Mouse (Mus musculus) urinary bladder, postnatal 4 days (tissue): Measurements from ENCODE around the gene Traf7.

Experiments used
- DNase-seq, 2 experiments: peaks; one replicate each; pipeline ENCODE4 v3.0.0; 2021 to 2022; ENCODE audit warnings: low spot score in 2 of 2

The Traf7 gene

DNA sequence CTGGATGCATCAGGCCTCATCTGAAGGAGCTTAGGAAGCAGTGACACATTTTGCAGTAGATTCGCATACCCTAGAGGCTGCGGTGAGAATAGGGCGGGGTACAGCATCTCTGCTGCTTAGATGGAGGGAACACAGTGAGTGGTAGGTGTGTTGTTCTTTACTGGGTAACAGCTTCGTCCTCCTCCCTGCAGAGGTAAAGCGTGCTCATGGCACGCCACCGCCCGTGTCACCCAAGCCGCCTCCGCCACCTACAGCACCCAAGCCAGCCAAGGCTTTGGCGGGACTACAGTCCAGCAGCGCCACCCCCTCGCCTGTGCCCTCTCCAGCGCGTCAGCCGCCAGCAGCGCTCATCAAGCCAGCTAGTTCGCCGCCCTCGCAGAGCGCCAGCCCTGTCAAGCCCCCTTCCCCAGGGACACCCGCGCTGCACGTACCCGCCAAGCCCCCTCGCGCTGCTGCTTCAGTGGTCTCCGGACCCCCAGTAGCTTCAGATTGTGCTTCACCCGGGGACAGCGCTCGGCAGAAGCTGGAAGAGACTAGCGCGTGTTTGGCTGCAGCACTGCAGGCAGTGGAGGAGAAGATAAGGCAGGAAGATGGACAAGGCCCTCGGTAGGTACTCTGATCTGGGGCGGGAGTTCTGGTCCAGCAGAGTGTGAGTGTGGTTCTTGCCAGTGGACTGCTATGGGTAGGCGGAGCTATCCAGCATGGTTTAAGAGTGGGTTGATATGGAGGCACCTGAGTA is 21.2 kb downstream of the Traf7 start:
- DNase-seq = no peak

DNA sequence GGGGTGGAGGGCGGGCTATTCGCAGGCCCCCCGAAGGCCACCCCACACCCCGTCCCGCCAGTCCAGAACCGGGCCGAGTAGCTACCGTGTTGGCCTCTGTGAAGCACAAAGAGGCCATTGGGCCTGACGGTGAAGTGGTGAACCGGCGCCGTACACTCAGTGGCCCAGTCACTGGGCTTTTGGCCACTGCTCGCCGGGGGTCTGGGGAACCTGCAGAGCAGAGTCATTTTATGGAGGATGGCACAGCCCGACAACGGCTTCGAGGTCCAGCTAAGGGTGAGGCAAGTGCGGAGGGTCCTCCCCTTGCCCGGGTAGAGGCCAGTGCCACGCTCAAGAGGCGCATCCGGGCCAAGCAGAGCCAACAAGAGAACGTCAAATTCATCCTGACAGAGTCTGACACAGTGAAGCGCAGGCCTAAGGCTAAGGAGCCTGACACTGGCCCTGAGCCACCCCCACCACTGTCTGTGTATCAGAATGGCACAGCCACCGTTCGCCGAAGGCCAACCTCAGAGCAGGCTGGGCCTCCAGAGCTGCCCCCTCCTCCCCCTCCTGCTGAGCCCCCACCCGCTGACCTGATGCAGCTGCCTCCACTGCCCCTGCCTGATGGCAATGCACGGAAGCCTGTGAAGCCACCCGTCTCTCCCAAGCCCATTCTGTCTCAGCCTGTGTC is 22.3 kb downstream of the Traf7 start:
- no peak for DNase-seq

- no peak for DNase-seq
Measured at GRCm38 (mm10) chr17:24504085-24504484, 23.7 kb downstream of the Traf7 start.

DNA sequence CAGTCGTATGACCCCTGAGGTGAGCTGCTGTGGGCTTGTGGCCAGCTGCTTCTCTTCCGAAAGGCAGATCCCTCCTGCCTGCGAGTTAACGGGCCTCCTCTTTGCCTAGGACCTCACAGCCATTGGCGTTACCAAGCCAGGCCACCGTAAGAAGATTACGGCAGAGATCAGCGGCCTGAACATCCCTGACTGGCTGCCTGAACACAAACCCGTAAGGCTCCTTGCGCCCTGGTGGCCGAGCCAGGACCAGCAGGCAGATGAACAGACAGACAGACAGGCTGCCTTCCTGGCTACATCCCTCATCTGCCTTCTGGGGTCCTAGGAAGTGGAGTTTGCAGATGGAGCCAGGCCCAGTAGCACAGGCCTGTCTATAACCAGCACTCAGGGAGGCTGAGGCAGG is 25.5 kb downstream of the Traf7 start:
- no peak for DNase-seq

DNA sequence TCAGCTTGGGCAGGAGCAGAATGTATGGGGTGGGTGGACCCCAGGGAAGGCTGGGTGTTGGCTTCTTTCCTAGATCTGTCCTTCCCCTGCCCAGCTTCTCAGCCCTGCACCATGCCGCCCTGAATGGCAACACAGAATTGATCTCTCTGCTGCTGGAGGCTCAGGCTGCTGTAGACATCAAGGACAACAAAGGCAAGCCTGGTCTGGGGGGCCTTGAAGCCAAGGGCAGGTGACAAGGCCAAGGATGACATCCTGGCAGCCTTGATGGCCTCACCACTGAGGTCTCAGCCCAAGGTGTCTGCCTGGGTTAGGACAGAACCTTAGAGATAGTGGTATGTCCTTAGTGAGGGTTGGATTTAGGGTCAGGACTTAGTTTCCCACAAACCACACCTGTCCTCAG is 31.7 kb downstream of the Traf7 start:
- no peak for DNase-seq

GRCm38 (mm10) chr17:24495443-24495842 is 32.3 kb downstream of the Traf7 start:
- DNase-seq = no peak

DNA sequence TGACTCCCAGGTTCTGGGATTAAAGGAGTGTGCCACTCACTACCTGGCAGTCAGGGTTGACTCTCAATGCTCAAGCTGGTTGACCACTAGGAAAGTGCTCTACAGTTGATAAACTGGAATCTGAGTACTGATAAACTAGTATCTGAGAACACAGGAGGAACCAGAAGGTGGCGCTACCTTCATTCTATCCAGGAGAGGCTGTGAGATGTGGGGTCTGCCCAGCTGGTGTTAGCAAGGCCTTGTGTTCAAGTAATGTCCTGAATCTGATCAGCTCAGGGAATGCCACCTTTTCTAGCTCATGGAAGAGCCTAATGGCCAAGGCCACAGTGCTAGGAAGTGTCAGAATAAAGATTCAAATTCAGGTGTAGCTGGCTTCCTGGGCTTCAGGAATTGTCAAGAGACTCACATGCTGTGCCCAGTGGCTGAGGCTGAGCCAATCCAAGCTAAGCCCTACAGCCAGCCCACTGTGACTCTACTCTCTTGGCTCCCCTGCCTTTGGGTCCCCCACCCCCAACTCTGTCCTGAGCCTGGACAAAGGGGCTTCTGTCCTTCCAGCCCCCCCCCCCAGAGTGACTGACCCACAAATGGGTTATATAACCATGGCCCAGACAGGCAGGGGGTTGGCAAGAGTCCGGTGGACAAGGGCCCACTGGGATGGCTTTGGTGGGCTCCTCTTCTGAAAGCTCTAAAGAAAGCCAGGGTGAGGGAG is 33.0 kb downstream of the Traf7 start:
- DNase-seq = no peak

DNA sequence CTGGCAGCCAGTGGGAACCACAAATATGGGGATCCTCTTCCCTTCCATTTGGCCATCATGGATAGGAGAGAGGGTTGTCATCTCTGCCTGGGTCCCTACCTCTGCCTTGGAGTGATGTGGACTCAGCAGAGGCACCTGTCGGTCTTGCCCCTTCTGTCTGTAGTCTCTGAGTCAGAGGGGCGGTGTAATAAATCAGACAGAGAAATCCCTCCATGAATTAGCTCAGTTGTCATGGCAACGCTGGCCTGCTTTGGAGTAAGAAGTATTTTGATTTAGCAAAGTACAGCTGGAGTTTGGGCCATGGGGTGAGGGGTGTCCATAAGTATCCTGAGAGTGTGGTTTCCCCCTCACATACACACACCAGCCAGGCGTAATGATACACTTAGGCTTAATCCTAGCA is 37.3 kb downstream of the Traf7 start:
- no peak for DNase-seq

GRCm38 (mm10) chr17:24489265-24490030 is 38.3 kb downstream of the Traf7 start:
- no peak for DNase-seq

DNA sequence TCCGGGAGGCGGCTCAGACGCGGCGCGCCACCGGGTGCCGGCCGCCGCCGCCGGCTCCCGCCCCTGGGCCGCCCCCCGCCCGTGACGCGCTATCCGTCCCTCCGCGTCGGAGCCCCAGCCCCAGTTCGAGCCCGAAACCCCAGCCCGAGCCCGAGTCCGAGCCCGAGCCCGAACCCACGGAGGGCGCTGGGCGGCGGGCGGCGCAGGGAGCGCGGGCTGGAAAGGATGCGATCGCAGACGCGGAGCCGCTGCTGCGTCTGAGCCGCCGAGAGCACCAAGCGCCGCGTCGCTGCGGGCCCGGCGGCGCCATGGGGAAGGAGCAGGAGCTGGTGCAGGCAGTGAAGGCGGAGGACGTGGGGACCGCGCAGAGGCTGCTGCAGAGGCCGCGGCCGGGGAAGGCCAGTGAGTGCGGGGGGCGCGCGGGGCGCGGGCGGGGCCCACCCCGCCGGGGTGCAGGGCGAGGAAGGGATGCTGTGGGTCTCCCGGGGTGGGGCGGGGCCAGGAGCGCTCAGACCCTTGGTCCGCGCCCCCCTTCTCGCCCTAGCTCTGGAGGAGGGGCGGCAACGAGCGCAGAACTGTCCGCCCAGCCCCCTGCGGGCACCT is 39.0 kb downstream of the Traf7 start:
- DNase-seq = no peak

DNA sequence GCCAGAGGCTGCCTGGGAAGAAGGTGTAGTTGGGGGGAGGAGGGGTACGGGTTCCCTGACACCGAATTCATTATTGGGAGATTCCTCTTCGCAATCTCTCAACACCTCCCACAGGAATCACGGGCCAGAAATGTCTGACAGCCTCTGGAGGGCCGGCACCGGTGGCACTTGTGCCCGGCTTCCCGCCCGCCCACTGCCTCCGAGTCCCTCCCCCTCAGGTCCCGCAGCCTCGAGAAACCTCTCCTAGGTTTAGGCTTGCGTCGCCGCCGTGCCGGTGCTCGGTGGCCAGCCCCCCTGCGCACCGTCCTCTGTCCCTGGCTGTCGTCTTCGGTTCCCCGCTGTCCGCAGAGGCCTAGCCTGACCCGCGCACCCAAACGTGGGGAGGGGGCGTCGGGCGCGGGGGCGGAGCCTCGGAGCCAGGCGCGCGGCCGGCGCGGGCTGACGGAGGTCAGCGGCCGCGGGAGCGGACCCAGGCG is 39.5 kb downstream of the Traf7 start, which contains the start of gene Caskin1:
TSS of gene Caskin1 (plus strand) at position 416 of the 476 bp plus-strand sequence.
- DNase-seq = no peak

DNA sequence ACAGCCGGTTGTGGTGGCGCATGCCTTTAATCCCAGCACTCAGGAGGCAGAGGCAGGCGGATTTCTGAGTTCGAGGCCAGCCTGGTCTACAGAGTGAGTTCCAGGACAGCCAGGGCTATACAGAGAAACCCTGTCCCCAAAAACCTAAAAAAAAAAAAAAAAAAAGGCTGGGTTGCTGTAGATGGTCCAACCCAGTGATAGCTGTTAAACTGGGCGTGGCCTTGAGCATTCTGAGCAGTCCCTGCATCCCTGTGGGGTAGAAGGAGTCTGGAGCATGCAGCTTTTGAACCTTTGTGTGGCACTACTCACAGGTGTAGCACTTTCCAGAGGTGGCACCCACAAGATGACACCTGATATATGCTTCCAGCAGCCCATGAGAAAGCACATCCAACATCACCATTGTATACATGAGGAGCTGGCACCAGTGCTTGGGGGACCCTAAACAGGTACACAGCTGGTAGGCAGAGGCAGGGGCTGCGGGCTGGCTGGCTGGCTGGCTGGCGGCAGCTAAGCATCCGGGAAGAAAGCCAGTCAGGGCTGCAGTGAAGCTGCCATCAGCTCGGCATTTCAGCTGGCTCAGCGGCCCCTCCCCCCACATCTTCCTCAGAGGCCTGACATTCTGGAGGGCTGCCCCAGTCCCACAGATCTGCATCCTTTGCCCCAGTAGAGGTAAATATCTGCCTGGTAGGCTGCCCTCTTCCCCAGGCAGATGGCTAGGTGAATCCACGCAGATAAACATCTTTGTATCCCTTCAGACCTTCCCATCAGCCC is 42.5 kb downstream of the Traf7 start:
- no peak for DNase-seq

DNA sequence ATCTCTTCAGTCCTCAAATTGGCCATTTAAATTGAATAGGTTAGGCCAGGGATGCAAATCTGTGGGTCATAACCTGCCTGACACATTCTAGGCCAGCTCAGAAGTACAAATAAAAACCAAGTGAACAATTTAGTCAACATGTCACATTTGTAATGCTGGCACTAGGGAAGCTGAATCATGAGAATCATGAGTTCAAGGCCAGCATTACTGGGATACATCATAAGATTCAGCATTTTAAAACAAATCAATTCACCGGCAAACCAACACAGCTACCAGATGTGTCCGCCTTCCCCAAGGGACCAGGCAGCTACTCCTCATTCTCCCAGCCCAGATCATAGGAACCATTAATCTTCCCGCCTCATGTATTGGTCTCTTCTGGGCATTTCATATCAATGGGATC is 44.2 kb downstream of the Traf7 start:
- no peak for DNase-seq

DNA sequence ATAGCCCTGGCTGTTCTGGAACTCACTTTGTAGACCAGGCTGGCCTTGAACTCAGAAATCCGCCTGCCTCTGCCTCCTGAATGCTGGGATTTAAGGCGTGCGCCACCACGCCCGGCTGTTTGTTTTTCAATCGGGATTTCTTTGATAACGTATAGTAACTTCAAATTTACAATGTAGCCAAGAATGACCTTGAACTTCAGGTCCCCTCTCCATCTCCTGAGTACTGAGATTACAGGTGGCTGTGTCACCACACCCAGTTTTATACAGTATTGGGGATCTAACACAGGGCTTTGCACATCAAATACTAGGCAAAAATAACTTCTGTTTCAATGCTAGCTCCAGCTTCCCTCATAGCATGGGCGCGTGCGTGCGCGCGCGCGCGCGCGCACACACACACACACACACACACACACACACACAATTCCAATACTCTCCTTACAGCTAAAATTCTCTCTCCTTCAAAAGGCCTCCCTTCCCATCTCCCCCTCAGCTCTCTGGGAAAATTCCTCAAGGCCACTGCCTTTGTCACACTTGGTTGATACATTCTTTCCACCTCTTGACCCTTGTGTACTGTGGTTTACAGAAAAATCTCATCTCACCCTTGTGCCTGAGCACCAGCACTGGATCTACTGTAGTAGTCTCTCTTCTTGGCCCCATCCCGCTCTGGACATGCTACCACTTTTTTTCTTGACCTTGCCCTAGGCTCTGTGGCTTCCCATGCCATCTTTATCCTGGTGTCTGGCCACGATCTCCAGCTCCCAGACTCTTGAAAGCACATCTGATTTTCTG is 46.5 kb downstream of the Traf7 start:
- DNase-seq = no peak

DNA sequence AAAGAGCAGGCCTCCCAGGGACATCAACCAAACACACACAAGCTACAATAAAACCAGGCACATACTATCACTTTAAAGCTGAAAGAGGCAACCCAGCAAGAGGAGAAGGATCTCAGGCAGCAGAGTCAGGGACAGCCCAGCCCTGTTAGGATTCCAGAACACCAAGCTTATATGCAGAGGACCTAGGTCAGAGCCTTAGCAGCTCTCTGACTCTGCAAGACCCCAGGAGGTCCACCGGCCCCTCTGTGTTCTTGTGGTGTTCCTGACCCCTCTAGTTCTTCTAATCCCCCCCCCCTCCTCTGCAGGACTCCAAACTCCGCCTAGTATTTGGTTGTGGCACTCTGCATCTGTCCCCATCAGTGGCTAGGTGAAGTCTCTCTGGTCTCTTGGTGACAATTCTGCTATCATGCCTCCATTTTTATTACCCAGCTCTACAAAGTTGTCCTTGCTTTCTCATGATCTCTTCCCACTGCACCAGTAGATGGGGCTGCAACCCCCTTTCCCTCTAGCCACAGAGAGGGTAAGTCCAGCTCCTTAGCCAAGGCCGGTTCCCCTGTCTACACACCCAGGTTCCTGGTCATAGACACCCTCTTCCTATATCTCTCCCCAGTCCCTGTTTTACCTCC is 47.4 kb downstream of the Traf7 start:
- DNase-seq = no peak

GRCm38 (mm10) chr17:24479431-24479830 is 48.3 kb downstream of the Traf7 start:
- DNase-seq = no peak

GRCm38 (mm10) chr17:24478663-24479380 is 48.9 kb downstream of the Traf7 start, which contains the start of gene Mlst8:
Gene Mlst8, minus strand, starts transcription at chr17:24479078.
- peak; percentile 95 to 98 for DNase-seq

DNA sequence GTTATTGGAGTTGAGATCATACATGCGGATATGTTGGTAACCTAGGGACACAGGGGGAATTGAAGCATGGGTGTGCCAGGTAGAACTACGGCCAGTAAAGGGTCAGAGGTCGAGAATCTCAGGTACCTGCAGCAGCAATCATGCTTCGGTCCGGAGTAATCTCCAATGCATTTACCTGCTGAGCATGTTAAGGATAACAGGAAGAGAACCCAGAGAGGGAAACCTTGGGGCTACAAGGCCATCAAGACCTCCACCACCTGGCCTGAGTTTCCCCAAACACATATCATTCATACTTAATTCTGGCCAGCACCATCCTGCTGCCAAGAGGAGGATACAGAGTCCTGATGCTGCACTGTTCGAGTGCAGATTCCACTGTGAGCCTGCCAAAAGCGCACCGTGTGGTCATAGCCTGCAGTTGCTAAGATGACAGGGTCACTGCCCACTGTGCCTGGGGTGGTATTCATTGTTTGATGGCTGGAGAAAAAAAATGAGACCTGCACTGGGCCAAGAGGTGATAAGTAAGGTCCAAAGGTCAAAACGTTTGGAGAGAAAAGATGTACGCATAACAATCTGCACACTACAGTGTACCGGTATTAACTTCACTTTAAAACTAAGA is 49.6 kb downstream of the Traf7 start:
- DNase-seq = no peak
